Mouse (Mus musculus) neural tube, embryonic 12.5 days (tissue): ENCODE measurements around the gene BC034090. TPM values are rescaled to one million over a fixed set of nuclear protein-coding genes. Genes with fewer than 3 reads are reported as not detected.
A peak's percentile ranks its signal among the peaks of the same experiment; 100 is the strongest.
"Not testable (repeated sequence)": the region's sequence is repeated elsewhere in the genome, so short reads cannot be mapped to it uniquely, and the experiment has no call there.

Source experiments
- ATAC-seq: fragments of 200-750 bp; cut with Nextera tagmentation; 2 replicates; pipeline ENCODE4 v1.8.0; 2017; ENCODE audit warnings: low read depth, mild to moderate bottlenecking, moderate TSS enrichment, moderate library complexity; ENCODE audit not compliant: low FRiP score
- H3K27ac ChIP-seq: fragments of 300-500 bp; sonication (generic); 2 replicates; pipeline ENCODE4 v1.5.1; 2016
- H3K27me3 ChIP-seq: fragments of 300-500 bp; sonication (generic); replicated peaks from 2 replicates; pipeline ENCODE4 v1.6.1; 2016; ENCODE audit warnings: mild to moderate bottlenecking
- H3K36me3 ChIP-seq: fragments of 300-500 bp; sonication (generic); 2 replicates; pipeline ENCODE4 v1.6.1; 2016; ENCODE audit warnings: mild to moderate bottlenecking
- H3K4me1 ChIP-seq: fragments of 300-500 bp; sonication (generic); 2 replicates; pipeline ENCODE4 v1.6.1; 2016
- H3K4me2 ChIP-seq: fragments of 300-500 bp; sonication (generic); replicated peaks from 2 replicates; pipeline ENCODE4 v1.6.1; 2016; ENCODE audit warnings: mild to moderate bottlenecking
- H3K4me3 ChIP-seq: fragments of 300-500 bp; sonication (generic); 2 replicates; pipeline ENCODE4 v1.5.1; 2016
- H3K9ac ChIP-seq: fragments of 300-500 bp; sonication (generic); 2 replicates; pipeline ENCODE4 v1.6.1; 2016; ENCODE audit warnings: mild to moderate bottlenecking
- H3K9me3 ChIP-seq: fragments of 300-500 bp; sonication (generic); 2 replicates; pipeline ENCODE4 v1.6.1; 2016; ENCODE audit warnings: mild to moderate bottlenecking
- WGBS: fragments of 180-500 bp; shearing (Covaris S2); methylation state at CpG from one replicate; pipeline ENCODE4 v1.1.7; 2016; 5-methylcytosine and 5-hydroxymethylcytosine counted together
- polyA plus RNA-seq: library from polyadenylated mRNA; unstranded; fragments of >200 nt; fragmentation: Nextera tagmentation; extraction: Ambion mirVana; gene quantifications from 2 replicates; pipeline ENCODE4 v1.2.1, GENCODE M21; 2016

BC034090 gene
- polyA plus RNA-seq, 1 experiment from 2014 or later, result 8.1 TPM

DNA sequence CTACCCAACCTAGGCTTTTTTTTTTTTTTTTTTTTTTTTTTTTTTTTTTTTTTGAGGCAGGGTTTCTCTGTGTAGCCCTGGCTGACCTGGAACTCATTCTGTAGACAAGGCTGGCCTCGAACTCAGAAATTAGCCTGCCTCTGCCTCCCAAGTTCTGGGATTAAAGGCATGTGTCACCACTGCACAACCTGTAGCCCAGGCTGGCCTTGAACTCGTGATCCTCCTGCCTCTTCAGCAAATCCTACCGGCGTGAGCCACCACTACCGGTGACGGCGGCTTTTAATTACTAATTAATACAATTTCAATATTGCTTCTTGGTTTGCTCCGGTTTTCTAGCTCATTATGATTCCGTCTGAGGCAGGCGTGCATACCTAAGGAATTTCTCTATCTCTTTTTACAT, 18.3 kb upstream of the BC034090 start:
- not testable (repeated sequence) for H3K9me3 ChIP-seq, H3K36me3 ChIP-seq, H3K4me3 ChIP-seq, H3K4me1 ChIP-seq, H3K27ac ChIP-seq, H3K4me2 ChIP-seq, H3K27me3 ChIP-seq, ATAC-seq, H3K9ac ChIP-seq
- WGBS, result 95% methylated on average over 10 of the region's 10 CpGs

DNA sequence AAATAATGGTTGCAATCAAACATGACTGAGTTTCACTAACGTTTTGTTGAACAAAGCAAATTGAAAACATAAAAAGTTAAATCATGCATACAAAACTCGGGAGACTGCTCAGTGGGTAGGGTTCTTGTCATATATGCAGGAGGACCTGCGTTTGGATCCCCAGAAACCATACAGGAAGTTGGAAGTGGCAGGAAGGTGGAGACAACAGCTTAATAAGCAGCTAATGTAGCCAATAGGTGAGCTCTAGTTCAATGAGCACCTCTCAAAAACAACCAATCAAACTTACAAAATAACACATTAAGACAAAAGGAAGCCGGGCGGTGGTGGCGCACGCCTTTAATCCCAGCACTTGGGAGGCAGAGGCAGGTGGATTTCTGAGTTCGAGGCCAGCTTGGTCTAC, 10.1 kb upstream of the BC034090 start:
- ATAC-seq, result no peak
- H3K9ac ChIP-seq, result no peak overlapping the region
- H3K9me3 ChIP-seq, result no peaks in the 10 kb centered on the region
- no peak overlapping the region for H3K4me3 ChIP-seq
- no peak overlapping the region for H3K4me2 ChIP-seq
- no peaks in the 10 kb centered on the region for H3K36me3 ChIP-seq
- H3K4me1 ChIP-seq, result no peaks in the 10 kb centered on the region
- 87% methylated on average over 8 of the region's 8 CpGs for WGBS
- H3K27ac ChIP-seq, result no peak overlapping the region
- no peaks in the 10 kb centered on the region for H3K27me3 ChIP-seq

DNA sequence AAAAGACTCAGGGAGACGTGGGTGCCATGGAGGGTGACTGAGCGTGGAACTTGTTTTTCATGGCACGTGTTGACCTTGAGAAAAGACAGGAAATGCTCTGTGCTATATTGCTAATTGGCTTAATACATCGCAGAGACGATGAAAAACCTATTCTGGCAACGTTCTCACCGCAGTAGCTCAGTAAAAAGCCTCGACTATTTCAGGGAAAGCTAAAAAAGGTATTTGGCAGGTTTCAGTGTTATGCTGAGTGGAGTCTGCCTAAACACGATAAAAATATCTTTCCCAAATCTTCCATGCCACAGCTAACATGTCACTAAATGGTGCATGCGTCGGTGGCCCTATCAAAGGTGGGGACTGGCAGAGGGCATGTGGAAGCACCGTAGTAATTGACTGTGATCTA, 8.9 kb upstream of the BC034090 start:
- 81% methylated on average over 12 of the region's 12 CpGs for WGBS
- Histone ChIP-seq H3K9me3 (no peaks in the 10 kb centered on the region), H3K27ac (no peak overlapping the region), H3K9ac (no peak overlapping the region), H3K4me3 (no peak overlapping the region), H3K36me3 (no peaks in the 10 kb centered on the region), H3K4me1 (no peaks in the 10 kb centered on the region), H3K4me2 (no peak overlapping the region), H3K27me3 (no peaks in the 10 kb centered on the region)
- ATAC-seq, result no peak

DNA sequence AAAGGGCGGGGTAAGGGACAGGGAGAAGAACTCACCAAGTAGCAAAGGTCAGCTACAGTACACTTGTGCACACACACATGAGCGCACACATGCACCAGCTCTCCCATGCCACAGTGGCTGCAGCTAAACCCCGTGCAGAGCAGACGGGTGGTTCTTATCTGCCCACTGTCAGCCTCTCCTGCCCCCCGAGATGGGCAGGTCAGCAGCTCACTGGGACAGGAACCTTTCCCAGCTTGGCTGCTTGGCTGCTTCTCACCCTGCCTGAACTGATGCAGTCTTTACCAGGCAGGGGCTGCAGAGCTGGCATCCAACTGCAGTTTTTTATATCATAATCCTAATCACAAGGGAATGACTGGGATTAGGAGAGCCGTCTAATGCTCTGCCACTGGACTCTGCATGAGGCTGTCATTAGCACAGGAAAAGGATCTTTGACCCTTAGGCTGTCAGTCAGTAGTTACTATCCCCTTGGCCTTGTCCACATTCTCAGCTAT, 8.4 kb upstream of the BC034090 start:
- Histone ChIP-seq H3K27me3 (no peaks in the 10 kb centered on the region), H3K4me3 (no peak overlapping the region), H3K9me3 (no peaks in the 10 kb centered on the region), H3K27ac (no peak overlapping the region), H3K4me1 (no peaks in the 10 kb centered on the region), H3K9ac (no peak overlapping the region), H3K4me2 (no peak overlapping the region), H3K36me3 (no peaks in the 10 kb centered on the region)
- 64% methylated on average over 6 of the region's 6 CpGs for WGBS
- no peak for ATAC-seq

GRCm38 (mm10) chr1:155251596-155251995, 7.4 kb upstream of the BC034090 start:
- Histone ChIP-seq H3K9me3 (no peaks in the 10 kb centered on the region), H3K36me3 (no peaks in the 10 kb centered on the region), H3K4me3 (no peak overlapping the region), H3K27ac (no peak overlapping the region), H3K27me3 (no peaks in the 10 kb centered on the region), H3K4me2 (no peak overlapping the region), H3K9ac (no peak overlapping the region), H3K4me1 (no peaks in the 10 kb centered on the region)
- ATAC-seq, result no peak
- 82% methylated on average over 5 of the region's 5 CpGs for WGBS

GRCm38 (mm10) chr1:155250531-155251135, 6.4 kb upstream of the BC034090 start:
- WGBS, result 25% methylated on average over 4 of the region's 4 CpGs
- Histone ChIP-seq H3K9ac (no peak overlapping the region), H3K36me3 (no peaks in the 10 kb centered on the region), H3K4me2 (no peak overlapping the region), H3K27me3 (no peaks in the 10 kb centered on the region), H3K27ac (no peak overlapping the region), H3K4me1 (no peaks in the 10 kb centered on the region), H3K4me3 (no peak overlapping the region), H3K9me3 (no peaks in the 10 kb centered on the region)
- ATAC-seq, result no peak

- H3K4me2 ChIP-seq, result no peak overlapping the region
- H3K9me3 ChIP-seq, result no peaks in the 10 kb centered on the region
- H3K27ac ChIP-seq, result no peak overlapping the region
- WGBS, result 32% methylated on average over 5 of the region's 5 CpGs
- H3K4me1 ChIP-seq, result peaks cover 2% of the 10 kb centered on the region; the same call in 1 of the 2 replicates
- no peak overlapping the region for H3K4me3 ChIP-seq
- ATAC-seq, result no peak
- H3K27me3 ChIP-seq, result peaks cover 5% of the 10 kb centered on the region; the same call in 1 of the 2 replicates
- no peak overlapping the region for H3K9ac ChIP-seq
- H3K36me3 ChIP-seq, result no peaks in the 10 kb centered on the region
Measured at GRCm38 (mm10) chr1:155249896-155250295, 5.7 kb upstream of the BC034090 start.

- 75% methylated on average over 5 of the region's 5 CpGs for WGBS
- Histone ChIP-seq H3K27ac (no peak overlapping the region), H3K9ac (no peak overlapping the region), H3K36me3 (no peaks in the 10 kb centered on the region), H3K9me3 (no peaks in the 10 kb centered on the region), H3K4me3 (no peak overlapping the region), H3K27me3 (peaks cover 5% of the 10 kb centered on the region; the same call in 1 of the 2 replicates), H3K4me2 (no peak overlapping the region), H3K4me1 (peaks cover 11% of the 10 kb centered on the region)
- ATAC-seq, result no peak
Measured at GRCm38 (mm10) chr1:155248041-155248440, 3.8 kb upstream of the BC034090 start.

- Histone ChIP-seq H3K4me1 (peaks cover 11% of the 10 kb centered on the region), H3K36me3 (no peaks in the 10 kb centered on the region), H3K4me3 (no peak overlapping the region), H3K27me3 (peaks cover 5% of the 10 kb centered on the region; the same call in 1 of the 2 replicates), H3K9me3 (no peaks in the 10 kb centered on the region), H3K27ac (no peak overlapping the region), H3K4me2 (no peak overlapping the region), H3K9ac (no peak overlapping the region)
- WGBS, result 51% methylated on average over 5 of the region's 5 CpGs
- no peak for ATAC-seq
Measured at GRCm38 (mm10) chr1:155247441-155247840, 3.2 kb upstream of the BC034090 start.

- Histone ChIP-seq H3K27ac (no peak overlapping the region), H3K9me3 (no peaks in the 10 kb centered on the region), H3K4me3 (no peak overlapping the region), H3K36me3 (no peaks in the 10 kb centered on the region), H3K4me1 (peaks cover 11% of the 10 kb centered on the region), H3K9ac (no peak overlapping the region), H3K27me3 (peaks cover 5% of the 10 kb centered on the region; the same call in 1 of the 2 replicates), H3K4me2 (no peak overlapping the region)
- 35% methylated on average over 7 of the region's 7 CpGs for WGBS
- no peak for ATAC-seq
Measured at GRCm38 (mm10) chr1:155245516-155245915, 1.3 kb upstream of the BC034090 start.

DNA sequence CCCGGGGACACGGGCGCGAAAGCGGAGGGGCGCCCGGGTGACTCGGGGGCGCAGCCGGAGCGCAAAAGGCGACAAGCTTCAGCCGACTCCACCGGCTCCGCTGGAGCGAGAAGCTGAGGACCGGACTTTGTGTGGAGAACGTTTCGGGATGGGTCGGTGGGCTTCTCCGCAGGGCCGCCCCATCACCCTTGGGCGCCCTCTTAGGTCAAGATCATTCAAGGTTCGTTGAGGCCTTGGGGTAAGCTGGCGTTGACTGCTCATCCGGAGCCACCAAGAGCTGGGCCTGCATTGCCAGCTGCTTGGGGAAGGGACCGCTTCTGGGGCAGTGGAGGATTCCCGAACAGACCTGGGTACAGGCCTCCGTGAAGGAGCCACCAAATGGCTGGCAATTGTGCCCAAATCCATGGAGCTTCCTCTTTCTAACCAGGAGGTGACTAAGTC, 547 bp upstream of the BC034090 start:
- Histone ChIP-seq H3K27me3 (peaks cover 5% of the 10 kb centered on the region; the same call in 1 of the 2 replicates), H3K36me3 (no peaks in the 10 kb centered on the region), H3K4me1 (peaks cover 11% of the 10 kb centered on the region), H3K9me3 (no peaks in the 10 kb centered on the region), H3K27ac (no peak overlapping the region), H3K4me3 (peak overlapping the region; percentile 48), H3K4me2 (peak overlapping the region; percentile 92), H3K9ac (peak overlapping the region; percentile 77)
- ATAC-seq, result no peak
- WGBS, result 3% methylated on average over 28 of the region's 29 CpGs

GRCm38 (mm10) chr1:155242488-155242745, 1.8 kb downstream of the BC034090 start:
- Histone ChIP-seq H3K4me2 (no peak overlapping the region), H3K4me1 (peaks cover 23% of the 10 kb centered on the region), H3K9me3 (no peaks in the 10 kb centered on the region), H3K27ac (no peak overlapping the region), H3K9ac (no peak overlapping the region), H3K27me3 (peaks cover 5% of the 10 kb centered on the region; the same call in 1 of the 2 replicates), H3K36me3 (no peaks in the 10 kb centered on the region), H3K4me3 (no peak overlapping the region)
- WGBS, result 74% methylated on average over 1 of the region's 1 CpGs
- no peak for ATAC-seq
